Mouse (Mus musculus) heart, embryonic 15.5 days (tissue): Measurements from ENCODE around the gene Plpp4. TPM values are rescaled to one million over a fixed set of nuclear protein-coding genes. Genes with fewer than 3 reads are reported as not detected.

ENCODE experiments used
- ATAC-seq: fragments of 200-750 bp; cut with Nextera tagmentation; replicated peaks from 2 replicates; pipeline ENCODE4 v1.8.0; 2017; ENCODE audit warnings: low read depth, moderate TSS enrichment; ENCODE audit not compliant: insufficient number of reproducible peaks, insufficient read depth, low FRiP score
- H3K27ac ChIP-seq: fragments of 300-500 bp; sonication (generic); 2 replicates; pipeline ENCODE4 v1.5.1; 2015; ENCODE audit warnings: mild to moderate bottlenecking, inconsistent platforms
- H3K27me3 ChIP-seq: fragments of 300-500 bp; sonication (generic); 2 replicates; pipeline ENCODE4 v1.6.1; 2015; ENCODE audit warnings: inconsistent platforms
- H3K36me3 ChIP-seq: fragments of 300-500 bp; sonication (generic); 2 replicates; pipeline ENCODE4 v1.6.1; 2015; ENCODE audit warnings: mild to moderate bottlenecking, inconsistent platforms
- H3K4me1 ChIP-seq: fragments of 300-500 bp; sonication (generic); replicated peaks from 2 replicates; pipeline ENCODE4 v1.6.1; 2015; ENCODE audit warnings: inconsistent platforms
- H3K4me2 ChIP-seq: fragments of 300-500 bp; sonication (generic); 2 replicates; pipeline ENCODE4 v1.6.1; 2015; ENCODE audit warnings: inconsistent platforms, mild to moderate bottlenecking, moderate library complexity
- H3K4me3 ChIP-seq: fragments of 300-500 bp; sonication (generic); 2 replicates; pipeline ENCODE4 v1.5.1; 2015; ENCODE audit warnings: mild to moderate bottlenecking, inconsistent platforms
- H3K9ac ChIP-seq: fragments of 300-500 bp; sonication (generic); 2 replicates; pipeline ENCODE4 v1.6.1; 2015; ENCODE audit warnings: mild to moderate bottlenecking, inconsistent platforms
- H3K9me3 ChIP-seq: fragments of 300-500 bp; sonication (generic); replicated peaks from 2 replicates; pipeline ENCODE4 v1.6.1; 2016; ENCODE audit warnings: inconsistent platforms
- WGBS: fragments of 180-500 bp; shearing (Covaris S2); methylation state at CpG from one replicate; pipeline ENCODE4 v1.1.7; 2015; ENCODE audit warnings: mixed read lengths; 5-methylcytosine and 5-hydroxymethylcytosine counted together
- polyA plus RNA-seq: library from polyadenylated mRNA; unstranded; fragments of >200 nt; fragmentation: Nextera tagmentation; extraction: Ambion mirVana; gene quantifications from 2 replicates; pipeline ENCODE4 v1.2.1, GENCODE M21; 2015

The Plpp4 gene
- 0.33 and 0.39 TPM in 2 replicates for polyA plus RNA-seq

DNA sequence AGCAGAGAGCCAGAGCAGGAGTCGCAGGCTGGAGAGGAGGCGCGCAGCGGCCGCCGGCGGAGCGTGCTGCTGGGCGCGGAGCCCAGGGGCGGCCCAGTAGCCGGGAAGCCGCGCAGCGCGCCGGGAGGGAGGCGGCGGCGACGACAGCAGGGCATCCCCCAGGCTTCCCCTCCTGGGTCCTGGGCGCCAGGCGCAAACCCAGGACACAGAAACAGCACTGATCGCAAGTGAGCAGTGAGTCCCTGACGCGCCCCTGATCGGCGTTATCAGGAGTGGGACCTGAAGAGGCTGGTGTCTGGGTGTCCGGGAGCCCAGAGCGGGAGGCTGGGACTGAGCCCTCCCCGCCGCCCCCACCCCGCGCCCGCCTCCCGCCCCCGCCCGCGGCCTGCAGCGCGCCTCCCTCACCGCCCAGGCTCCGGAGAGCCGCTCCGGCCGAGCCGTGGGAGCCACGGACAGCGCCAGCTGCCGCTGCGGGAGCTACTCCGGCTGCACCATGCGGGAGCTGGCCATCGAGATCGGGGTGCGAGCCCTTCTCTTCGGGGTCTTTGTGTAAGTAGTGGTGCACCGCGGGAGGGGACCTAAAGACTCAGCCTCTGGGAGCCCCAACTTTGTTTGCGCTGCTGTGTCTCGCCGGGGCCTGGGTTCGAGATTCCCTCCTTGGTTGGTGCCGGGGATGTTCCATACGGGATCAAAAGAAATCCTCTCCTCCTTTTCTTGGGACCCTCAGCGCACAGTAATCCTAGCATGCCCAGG, at the start of gene Plpp4:
TSS of gene Plpp4 (plus strand) at position 411 of the 753 bp plus-strand sequence.
- peaks cover 74% of the 10 kb centered on the region for H3K27me3 ChIP-seq
- under 1% methylated on average over 65 of the region's 66 CpGs for WGBS
- peak within 1 kb of the TSS; percentile 48 for H3K4me3 ChIP-seq
- no peaks in the 10 kb centered on the region for H3K9me3 ChIP-seq
- H3K4me1 ChIP-seq, result peaks cover 15% of the 10 kb centered on the region
- peak within 1 kb of the TSS; percentile 28 for H3K9ac ChIP-seq
- peak; percentile 83 for ATAC-seq
- H3K27ac ChIP-seq, result no peak within 1 kb of the TSS
- H3K4me2 ChIP-seq, result peak within 1 kb of the TSS; percentile 83
- H3K36me3 ChIP-seq, result no peaks in the 10 kb centered on the region

DNA sequence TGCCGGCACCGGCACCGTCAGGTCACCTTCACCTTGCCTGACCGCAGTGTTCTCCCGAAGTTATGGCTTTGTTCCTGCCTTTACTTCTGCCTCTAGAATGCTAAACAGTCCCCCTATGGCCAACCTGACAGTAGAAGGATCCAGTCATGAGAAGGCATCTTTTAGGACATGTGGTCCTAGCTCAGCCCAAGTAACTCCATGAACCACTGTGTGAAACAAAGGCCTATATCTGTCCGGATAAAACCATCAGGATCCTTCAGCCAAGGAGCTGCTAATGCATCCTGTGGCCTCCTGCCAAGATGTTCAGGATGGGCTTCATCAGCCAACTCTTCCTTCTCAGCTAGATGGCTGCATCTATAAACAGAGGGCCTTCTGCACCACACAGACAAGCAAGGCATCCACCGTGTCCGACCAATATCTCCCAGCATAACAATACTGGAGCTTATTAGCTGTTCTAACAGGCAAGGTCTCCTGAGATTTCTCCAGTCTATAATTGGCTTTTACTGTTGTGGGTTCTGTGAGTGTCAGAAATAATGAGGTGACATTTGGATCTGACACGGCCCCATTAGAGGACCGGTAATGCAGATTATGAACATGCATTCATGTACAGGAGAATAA, 40.8 kb upstream of the Plpp4 start:
- Histone ChIP-seq H3K9ac (no peak overlapping the region), H3K27me3 (no peaks in the 10 kb centered on the region), H3K4me1 (no peaks in the 10 kb centered on the region), H3K4me3 (no peak overlapping the region), H3K9me3 (no peaks in the 10 kb centered on the region), H3K36me3 (no peaks in the 10 kb centered on the region), H3K4me2 (no peak overlapping the region), H3K27ac (no peak overlapping the region)
- 79% methylated on average over 10 of the region's 10 CpGs for WGBS
- no peak for ATAC-seq

DNA sequence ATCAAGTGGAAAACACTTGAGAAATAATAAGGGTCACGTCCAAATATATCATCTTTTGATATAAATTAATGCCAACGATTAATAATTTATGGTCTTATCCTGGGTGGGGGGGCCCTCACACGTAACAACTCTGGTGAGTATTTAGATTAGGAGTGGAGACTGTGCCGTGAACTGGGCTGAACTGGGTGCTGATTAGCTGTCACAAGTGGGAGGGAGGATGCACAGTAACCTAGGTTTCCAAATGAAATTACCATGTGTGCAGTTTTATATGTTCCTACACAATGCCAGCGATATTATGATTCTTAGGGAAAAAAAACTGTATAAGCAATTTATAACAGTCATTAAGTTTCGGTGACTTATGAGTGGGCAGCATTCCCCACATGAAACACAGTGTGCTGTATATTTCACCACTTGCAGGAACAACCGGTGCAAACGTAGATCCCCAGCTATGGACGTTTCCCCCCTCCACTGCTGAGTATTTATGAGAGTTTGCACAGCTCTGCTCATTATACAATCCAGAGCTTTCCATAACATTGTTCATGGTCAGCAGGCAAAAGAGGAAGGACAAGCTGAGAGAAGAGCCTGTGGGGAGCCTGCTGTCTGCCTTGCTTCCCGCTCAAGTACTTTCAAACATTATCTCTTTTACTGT, 40.2 kb upstream of the Plpp4 start:
- WGBS, result 70% methylated on average over 10 of the region's 10 CpGs
- no peak overlapping the region for H3K27ac ChIP-seq
- H3K9ac ChIP-seq, result no peak overlapping the region
- no peaks in the 10 kb centered on the region for H3K4me1 ChIP-seq
- H3K36me3 ChIP-seq, result no peaks in the 10 kb centered on the region
- H3K4me3 ChIP-seq, result no peak overlapping the region
- no peaks in the 10 kb centered on the region for H3K9me3 ChIP-seq
- no peak overlapping the region for H3K4me2 ChIP-seq
- no peaks in the 10 kb centered on the region for H3K27me3 ChIP-seq
- ATAC-seq, result no peak

DNA sequence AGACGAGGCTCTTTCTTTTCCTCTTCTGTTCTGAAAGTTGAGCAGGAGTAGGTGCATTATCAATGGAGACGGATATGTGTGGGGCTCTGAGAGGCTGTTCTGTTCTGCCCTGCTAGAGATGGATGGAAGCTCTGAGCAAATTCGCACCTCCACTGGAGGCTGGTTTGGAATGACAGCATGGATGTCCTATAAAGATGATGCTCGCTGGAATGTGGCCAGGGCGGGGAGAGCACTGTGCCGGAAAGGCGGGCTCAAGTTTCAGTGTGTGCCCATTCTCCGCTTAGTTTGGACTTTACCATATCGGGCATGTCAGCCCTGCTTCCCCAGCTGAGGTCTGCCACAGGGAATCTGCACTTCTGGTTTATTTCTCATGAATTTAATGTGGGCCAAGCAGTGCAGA, 35.9 kb upstream of the Plpp4 start:
- H3K4me2 ChIP-seq, result no peak overlapping the region
- ATAC-seq, result no peak
- no peak overlapping the region for H3K27ac ChIP-seq
- H3K9me3 ChIP-seq, result no peaks in the 10 kb centered on the region
- no peaks in the 10 kb centered on the region for H3K27me3 ChIP-seq
- no peak overlapping the region for H3K9ac ChIP-seq
- no peaks in the 10 kb centered on the region; the same call in 1 of the 2 replicates for H3K4me1 ChIP-seq
- 60% methylated on average over 9 of the region's 9 CpGs for WGBS
- no peaks in the 10 kb centered on the region for H3K36me3 ChIP-seq
- no peak overlapping the region for H3K4me3 ChIP-seq

DNA sequence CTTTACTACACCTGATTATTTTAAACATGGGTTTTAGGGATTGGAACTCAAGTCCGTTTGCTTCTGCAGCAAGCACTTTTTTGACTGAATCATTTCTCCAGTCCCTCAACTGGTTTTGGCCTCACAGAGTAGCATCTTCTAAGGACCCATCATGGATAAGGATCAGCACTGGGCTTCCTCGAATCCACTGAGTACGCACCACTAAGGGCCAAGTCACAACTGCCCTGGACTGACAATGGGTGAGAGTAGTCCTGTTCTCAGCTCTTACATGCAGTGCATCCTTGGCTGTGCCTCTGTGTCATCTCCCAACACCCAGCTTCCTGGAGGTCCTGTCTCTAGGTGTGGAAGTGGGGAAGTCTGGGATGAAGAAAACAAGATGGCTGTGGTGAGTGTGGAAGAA, 35.2 kb upstream of the Plpp4 start:
- 85% methylated on average over 3 of the region's 3 CpGs for WGBS
- H3K4me3 ChIP-seq, result no peak overlapping the region
- H3K4me2 ChIP-seq, result no peak overlapping the region
- H3K36me3 ChIP-seq, result no peaks in the 10 kb centered on the region
- no peaks in the 10 kb centered on the region for H3K27me3 ChIP-seq
- H3K4me1 ChIP-seq, result no peaks in the 10 kb centered on the region; the same call in 1 of the 2 replicates
- no peak overlapping the region for H3K9ac ChIP-seq
- H3K9me3 ChIP-seq, result no peaks in the 10 kb centered on the region
- ATAC-seq, result no peak
- no peak overlapping the region for H3K27ac ChIP-seq

DNA sequence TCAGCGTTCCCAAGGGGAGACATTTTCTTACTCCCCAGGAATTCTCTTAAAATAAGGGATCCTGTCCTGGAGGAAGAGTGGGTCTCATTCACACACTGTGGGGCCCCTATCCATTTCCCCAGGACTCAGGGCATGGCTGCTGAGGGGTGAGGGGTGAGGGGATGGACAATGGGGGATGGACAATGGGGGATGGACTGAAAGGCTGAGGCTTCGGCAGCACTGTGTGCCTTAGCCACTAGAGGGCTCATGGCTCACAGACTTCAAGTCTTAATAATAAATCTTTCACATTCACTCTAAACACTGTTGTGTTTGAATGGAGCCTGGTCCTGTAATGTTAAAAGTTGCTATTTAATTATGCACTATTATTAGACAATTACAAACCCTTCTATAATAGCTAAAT, 21.4 kb upstream of the Plpp4 start:
- WGBS, result 49% methylated on average over 2 of the region's 2 CpGs
- H3K4me2 ChIP-seq, result no peak overlapping the region
- H3K9ac ChIP-seq, result no peak overlapping the region
- no peak for ATAC-seq
- no peak overlapping the region for H3K27ac ChIP-seq
- H3K4me3 ChIP-seq, result no peak overlapping the region
- no peaks in the 10 kb centered on the region for H3K36me3 ChIP-seq
- H3K9me3 ChIP-seq, result no peaks in the 10 kb centered on the region
- no peaks in the 10 kb centered on the region for H3K4me1 ChIP-seq
- H3K27me3 ChIP-seq, result no peaks in the 10 kb centered on the region

DNA sequence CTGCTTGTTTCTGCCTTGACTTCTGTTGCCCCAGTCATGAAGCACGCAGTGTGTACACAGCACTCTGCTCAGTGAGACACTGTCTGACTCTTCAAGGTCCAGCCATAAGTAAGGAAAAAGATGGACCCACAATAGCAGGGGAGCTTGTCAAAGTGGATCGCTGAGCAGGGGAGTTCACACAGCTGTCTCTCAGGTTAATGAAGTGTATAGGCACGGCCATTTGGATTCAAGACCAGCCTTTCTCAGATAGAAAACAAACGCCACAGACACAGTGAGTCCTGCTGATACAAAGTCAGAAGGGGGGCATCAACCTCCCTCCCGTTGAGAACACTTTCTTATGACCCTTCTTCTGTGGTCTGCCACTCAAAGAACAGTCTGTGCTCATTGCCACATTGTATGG, 20.8 kb upstream of the Plpp4 start:
- H3K9me3 ChIP-seq, result no peaks in the 10 kb centered on the region
- H3K27ac ChIP-seq, result no peak overlapping the region
- H3K4me2 ChIP-seq, result no peak overlapping the region
- H3K27me3 ChIP-seq, result no peaks in the 10 kb centered on the region
- no peaks in the 10 kb centered on the region for H3K36me3 ChIP-seq
- H3K9ac ChIP-seq, result no peak overlapping the region
- H3K4me3 ChIP-seq, result no peak overlapping the region
- H3K4me1 ChIP-seq, result no peaks in the 10 kb centered on the region
- WGBS, result 63% methylated on average over 5 of the region's 5 CpGs
- no peak for ATAC-seq

DNA sequence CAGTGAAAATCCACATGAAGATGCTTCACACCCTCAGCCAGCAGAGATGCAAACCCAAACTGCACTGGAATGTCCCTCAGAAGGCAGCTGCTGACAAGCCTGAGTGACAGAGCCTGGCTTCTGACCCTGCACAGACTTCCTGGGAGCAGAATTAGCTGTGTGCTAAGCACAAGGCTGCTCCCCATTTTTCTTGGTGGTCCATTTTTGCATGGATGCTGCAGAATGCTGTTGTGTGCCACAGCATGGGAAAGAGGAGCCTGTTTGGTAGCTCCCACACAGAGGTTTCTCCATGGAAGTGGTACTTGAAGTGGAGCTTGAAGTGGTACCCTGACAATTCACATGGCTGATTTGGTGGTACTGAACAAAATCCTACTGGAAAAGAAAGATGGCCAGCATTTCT, 5.8 kb upstream of the Plpp4 start:
- no peak for ATAC-seq
- no peak overlapping the region for H3K4me3 ChIP-seq
- no peaks in the 10 kb centered on the region for H3K36me3 ChIP-seq
- no peaks in the 10 kb centered on the region for H3K9me3 ChIP-seq
- no peaks in the 10 kb centered on the region for H3K4me1 ChIP-seq
- H3K27me3 ChIP-seq, result peaks cover 34% of the 10 kb centered on the region
- no peak overlapping the region for H3K9ac ChIP-seq
- H3K27ac ChIP-seq, result no peak overlapping the region
- H3K4me2 ChIP-seq, result no peak overlapping the region

DNA sequence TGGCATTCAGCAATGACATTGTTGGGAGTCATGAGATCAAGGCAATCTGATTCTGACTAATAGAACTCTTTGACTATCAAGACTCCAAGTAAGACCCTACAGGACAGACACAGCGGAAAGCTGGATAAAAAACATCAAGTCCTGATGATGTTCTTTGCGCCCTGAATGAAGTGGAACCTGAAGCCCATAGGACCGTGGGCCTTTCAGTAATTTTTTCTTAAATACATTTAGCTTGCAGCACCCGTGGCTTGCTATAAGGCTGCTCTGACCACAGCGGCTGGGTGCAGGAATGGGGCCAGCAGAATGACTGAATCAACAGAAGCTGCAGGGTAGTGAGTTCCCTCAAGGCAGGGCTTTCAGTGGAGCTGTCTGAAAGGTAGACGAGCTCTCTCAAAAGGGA, 3.4 kb upstream of the Plpp4 start:
- H3K27ac ChIP-seq, result no peak overlapping the region
- WGBS, result 79% methylated on average over 6 of the region's 6 CpGs
- no peak overlapping the region for H3K4me3 ChIP-seq
- H3K4me2 ChIP-seq, result no peak overlapping the region
- no peak for ATAC-seq
- H3K9me3 ChIP-seq, result no peaks in the 10 kb centered on the region
- H3K27me3 ChIP-seq, result peaks cover 58% of the 10 kb centered on the region
- no peaks in the 10 kb centered on the region for H3K36me3 ChIP-seq
- H3K9ac ChIP-seq, result no peak overlapping the region
- peaks cover 15% of the 10 kb centered on the region for H3K4me1 ChIP-seq

DNA sequence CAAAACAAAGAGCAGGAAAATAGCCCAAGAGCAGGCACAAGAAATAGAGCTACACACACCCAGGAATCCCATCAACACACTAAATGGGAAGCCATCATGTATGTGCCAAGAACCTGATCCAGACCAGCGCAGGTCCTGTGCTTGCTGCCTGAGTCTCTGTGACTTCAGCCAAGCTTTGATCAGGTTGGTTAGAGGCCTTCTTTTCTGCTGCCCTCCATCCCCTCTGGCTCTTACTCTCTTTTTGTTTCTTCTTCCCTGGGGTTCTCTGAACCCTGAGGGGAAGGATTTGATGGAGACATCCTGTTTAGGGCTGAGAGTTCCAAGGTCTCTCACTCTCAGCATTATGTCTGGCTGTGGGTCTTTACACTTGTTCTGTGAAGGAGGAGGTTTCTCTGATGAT, 2.7 kb upstream of the Plpp4 start:
- no peaks in the 10 kb centered on the region for H3K9me3 ChIP-seq
- no peaks in the 10 kb centered on the region for H3K36me3 ChIP-seq
- no peak overlapping the region for H3K27ac ChIP-seq
- WGBS, result 77% methylated on average over 1 of the region's 1 CpGs
- peaks cover 66% of the 10 kb centered on the region for H3K27me3 ChIP-seq
- no peak overlapping the region for H3K4me3 ChIP-seq
- H3K4me1 ChIP-seq, result peaks cover 15% of the 10 kb centered on the region
- no peak overlapping the region for H3K4me2 ChIP-seq
- H3K9ac ChIP-seq, result no peak overlapping the region
- ATAC-seq, result no peak

DNA sequence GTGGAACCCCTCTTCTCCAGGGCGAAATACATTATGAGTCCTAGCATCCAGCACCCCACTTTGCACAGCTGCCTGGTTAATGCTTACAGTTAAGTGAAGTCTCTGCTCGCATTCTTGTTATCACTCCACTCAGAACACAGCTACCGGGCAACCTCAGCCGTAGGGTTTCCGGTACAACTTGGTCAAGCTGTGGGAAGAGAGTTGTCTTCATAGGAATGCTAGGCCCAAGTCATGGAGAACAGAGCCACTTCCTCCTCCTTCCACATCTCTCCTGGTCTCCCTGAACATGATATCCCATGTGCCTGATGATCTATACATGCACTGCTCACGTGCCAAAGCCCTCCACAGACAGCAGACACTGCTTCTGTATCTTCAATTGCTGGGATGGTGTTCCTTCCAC, 1.4 kb upstream of the Plpp4 start:
- 88% methylated on average over 6 of the region's 6 CpGs for WGBS
- Histone ChIP-seq H3K4me1 (peaks cover 15% of the 10 kb centered on the region), H3K4me2 (no peak overlapping the region), H3K9ac (no peak overlapping the region), H3K27me3 (peaks cover 74% of the 10 kb centered on the region), H3K4me3 (no peak overlapping the region), H3K9me3 (no peaks in the 10 kb centered on the region), H3K36me3 (no peaks in the 10 kb centered on the region), H3K27ac (no peak overlapping the region)
- ATAC-seq, result no peak
